Mouse (Mus musculus) liver, embryonic 14.5 days (tissue): ENCODE data around the gene Csnk2a2.

Experiments
- CTCF ChIP-seq: IDR thresholded peaks from 2 replicates; pipeline ENCODE4 v1.5.1; 2016; ENCODE audit warnings: antibody characterized with exemption, low read depth, control low read depth
- EP300 ChIP-seq: IDR thresholded peaks from 2 replicates; pipeline ENCODE4 v1.6.1; 2016; ENCODE audit warnings: antibody characterized with exemption, low read depth

- TF ChIP-seq CTCF = no peak
- no peak for TF ChIP-seq EP300
Measured at GRCm38 (mm10) chr8:95513219-95513618, 23.4 kb upstream of the Csnk2a2 start.
